Mouse (Mus musculus) testis, adult 2 months (tissue): ENCODE results near the gene Zfp560.

Experiments
- CTCF ChIP-seq: fragments of 200-500 bp; IDR thresholded peaks from 2 replicates; pipeline ENCODE4 v1.5.1; 2012; ENCODE audit warnings: low read depth, mild to moderate bottlenecking, inconsistent platforms, low read length, moderate library complexity; ENCODE audit not compliant: control insufficient read depth, insufficient read depth, insufficient replicate concordance
- POLR2A ChIP-seq: fragments of 200-500 bp; IDR thresholded peaks from 2 replicates; pipeline ENCODE4 v1.6.1; 2012; ENCODE audit warnings: low read depth, mild to moderate bottlenecking, inconsistent platforms, low read length, moderate library complexity; ENCODE audit not compliant: control insufficient read depth

- TF ChIP-seq CTCF (peak; percentile 59), POLR2A (peak; percentile 92)
Observed at GRCm38 (mm10) chr9:20384532-20385342, at the start of gene Zfp560.
